Mouse (Mus musculus) limb, embryonic 15.5 days (tissue): Measurements from ENCODE around the gene Lrmda. TPM values are rescaled to one million over a fixed set of nuclear protein-coding genes. Genes with fewer than 3 reads are reported as not detected.

Experiments
- ATAC-seq: fragments of 200-750 bp; cut with Nextera tagmentation; 2 replicates; pipeline ENCODE4 v1.8.0; 2017; ENCODE audit warnings: low read depth, moderate TSS enrichment; ENCODE audit not compliant: insufficient number of reproducible peaks, low FRiP score, low TSS enrichment
- H3K27ac ChIP-seq: fragments of 300-500 bp; sonication (generic); 2 replicates; pipeline ENCODE4 v1.5.1; 2015; ENCODE audit warnings: moderate library complexity, mild to moderate bottlenecking, inconsistent platforms
- H3K27me3 ChIP-seq: fragments of 300-500 bp; sonication (generic); 2 replicates; pipeline ENCODE4 v1.6.1; 2015; ENCODE audit warnings: inconsistent platforms
- H3K36me3 ChIP-seq: fragments of 300-500 bp; sonication (generic); 2 replicates; pipeline ENCODE4 v1.6.1; 2015; ENCODE audit warnings: inconsistent platforms
- H3K4me1 ChIP-seq: fragments of 300-500 bp; sonication (generic); 2 replicates; pipeline ENCODE4 v1.6.1; 2015; ENCODE audit warnings: inconsistent platforms
- H3K4me2 ChIP-seq: fragments of 300-500 bp; sonication (generic); 2 replicates; pipeline ENCODE4 v1.6.1; 2015; ENCODE audit warnings: mild to moderate bottlenecking, inconsistent platforms
- H3K4me3 ChIP-seq: fragments of 300-500 bp; sonication (generic); 2 replicates; pipeline ENCODE4 v1.5.1; 2015; ENCODE audit warnings: mild to moderate bottlenecking, inconsistent platforms
- H3K9ac ChIP-seq: fragments of 300-500 bp; sonication (generic); 2 replicates; pipeline ENCODE4 v1.6.1; 2015; ENCODE audit warnings: inconsistent platforms
- H3K9me3 ChIP-seq: fragments of 300-500 bp; sonication (generic); 2 replicates; pipeline ENCODE4 v1.6.1; 2016; ENCODE audit warnings: inconsistent platforms
- WGBS: fragments of 180-500 bp; shearing (Covaris S2); methylation state at CpG from one replicate; pipeline ENCODE4 v1.1.7; 2015; 5-methylcytosine and 5-hydroxymethylcytosine counted together
- polyA plus RNA-seq: library from polyadenylated mRNA; unstranded; fragments of >200 nt; fragmentation: Nextera tagmentation; extraction: Ambion mirVana; gene quantifications from 2 replicates; pipeline ENCODE4 v1.2.1, GENCODE M21; 2015

Gene Lrmda
- polyA plus RNA-seq, 1 experiment from 2014 or later: 0.17 TPM

DNA sequence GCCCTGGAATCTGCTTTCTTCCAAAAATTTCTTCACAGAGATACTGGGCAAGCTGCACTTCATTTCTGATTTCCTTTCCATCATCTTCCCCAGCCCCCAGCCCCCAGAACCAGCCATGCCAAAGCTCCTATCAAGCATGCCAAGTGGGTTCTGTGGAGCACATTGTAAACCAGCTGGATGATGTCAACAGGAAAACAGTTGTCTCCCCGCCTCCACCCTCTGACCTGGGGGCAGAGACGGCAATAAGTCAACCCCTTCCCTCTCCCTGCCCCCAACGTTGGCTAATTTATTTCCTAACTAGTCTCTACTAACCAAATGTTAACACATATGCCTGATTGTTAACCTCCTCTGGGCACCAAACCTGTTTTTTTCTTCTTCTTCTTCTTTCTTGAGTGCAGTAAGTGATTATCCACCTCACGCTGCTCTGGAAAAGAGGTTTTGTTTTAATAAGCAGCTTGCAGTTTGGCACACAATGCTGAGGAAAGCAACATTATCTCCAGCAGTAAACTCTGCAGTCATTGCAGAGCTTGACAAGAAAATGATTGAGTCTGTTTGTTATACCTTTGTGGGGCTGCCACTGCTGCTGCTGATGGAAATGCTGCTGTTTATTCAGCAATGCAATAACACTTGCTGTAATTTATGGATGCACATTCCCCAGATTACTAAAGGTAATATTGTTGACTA lies 128.0 kb downstream of the Lrmda start:
- Histone ChIP-seq H3K27me3 (0 out of 2 replicates have a peak, but pooled peaks cover 4% of the 10 kb centered on the region), H3K4me3 (no peak overlapping the region), H3K36me3 (no peaks in the 10 kb centered on the region), H3K27ac (no peak overlapping the region), H3K9me3 (no peaks in the 10 kb centered on the region), H3K4me1 (peaks cover 17% of the 10 kb centered on the region), H3K4me2 (no peak overlapping the region), H3K9ac (no peak overlapping the region)
- no peak for ATAC-seq
- 14% methylated on average over 4 of the region's 4 CpGs for WGBS

DNA sequence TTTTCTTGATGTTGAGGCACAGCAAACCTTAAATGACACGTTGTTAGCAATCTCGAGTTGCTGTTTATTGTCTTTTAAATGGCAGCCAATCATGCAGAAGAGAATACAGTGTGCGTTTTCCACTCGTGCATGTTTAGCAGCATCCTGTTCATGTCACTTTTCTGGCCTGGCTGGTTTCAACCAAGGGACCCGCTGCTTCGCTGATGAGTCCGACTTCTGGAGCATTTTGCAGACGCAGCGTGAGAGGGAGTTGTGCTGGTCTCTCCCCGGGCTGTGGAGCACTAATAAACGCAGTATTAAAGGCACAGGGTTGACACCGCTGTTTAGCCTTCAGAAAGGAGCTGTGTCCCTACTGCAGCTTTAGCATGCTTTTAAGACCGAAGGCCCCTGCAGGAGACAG lies 133.2 kb downstream of the Lrmda start:
- H3K4me3 ChIP-seq: no peak overlapping the region
- 16% methylated on average over 13 of the region's 13 CpGs for WGBS

DNA sequence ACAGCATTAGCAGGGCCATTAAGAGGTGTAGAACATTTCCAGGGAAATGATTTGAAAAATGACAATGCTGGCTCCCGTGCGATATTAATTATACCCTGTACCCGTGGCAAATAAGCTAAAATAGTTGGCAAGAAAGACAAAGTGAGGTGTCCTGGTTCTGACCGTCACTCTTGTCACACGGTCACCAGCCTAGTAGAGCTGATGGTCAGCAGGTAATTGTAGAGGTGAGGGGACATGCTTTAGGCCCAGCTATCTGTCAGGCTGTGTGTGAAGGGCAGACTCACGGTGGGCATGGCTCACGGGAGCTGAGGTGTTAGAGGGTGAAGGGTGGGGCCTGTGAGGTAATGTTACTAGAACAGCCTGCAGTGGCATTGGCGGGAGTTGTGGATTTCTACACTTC lies 134.6 kb downstream of the Lrmda start:
- 48% methylated on average over 8 of the region's 8 CpGs for WGBS
- no peak for ATAC-seq
- Histone ChIP-seq H3K9me3 (no peaks in the 10 kb centered on the region), H3K4me2 (no peak overlapping the region), H3K27me3 (peaks cover 4% of the 10 kb centered on the region; the same call in 1 of the 2 replicates), H3K9ac (no peak overlapping the region), H3K27ac (no peak overlapping the region), H3K36me3 (no peaks in the 10 kb centered on the region), H3K4me1 (peaks cover 28% of the 10 kb centered on the region), H3K4me3 (no peak overlapping the region)

More for the DNA sequence above, 133.2 kb downstream of the Lrmda start:
- Histone ChIP-seq H3K4me2 (peak overlapping the region; percentile 1; the same call in 1 of the 2 replicates), H3K36me3 (no peaks in the 10 kb centered on the region), H3K27me3 (peaks cover 4% of the 10 kb centered on the region; the same call in 1 of the 2 replicates), H3K27ac (no peak overlapping the region), H3K9me3 (no peaks in the 10 kb centered on the region), H3K4me1 (peaks cover 29% of the 10 kb centered on the region), H3K9ac (no peak overlapping the region)
- no peak for ATAC-seq

DNA sequence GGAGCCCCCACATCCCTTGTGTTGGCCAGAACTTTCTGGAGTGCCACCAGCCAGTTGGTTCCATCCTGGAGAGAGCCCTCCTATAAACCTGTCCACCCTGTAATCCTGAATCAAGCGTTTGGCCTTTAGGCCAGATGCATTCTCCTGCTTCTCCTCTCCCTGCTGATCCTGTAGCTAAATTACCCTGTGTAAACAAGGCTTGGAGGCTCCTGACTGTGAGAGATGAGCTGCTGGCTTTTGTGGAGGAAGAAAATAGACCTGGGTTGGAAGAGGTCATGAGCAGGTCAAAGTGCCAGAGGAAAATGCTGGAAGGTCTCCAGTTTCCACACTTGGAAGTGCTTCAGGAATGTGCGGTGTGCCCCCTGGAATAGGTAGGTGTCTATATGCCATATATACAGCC lies 135.5 kb downstream of the Lrmda start:
- ATAC-seq: no peak
- H3K4me2 ChIP-seq: no peak overlapping the region
- H3K27ac ChIP-seq: no peak overlapping the region
- WGBS: 34% methylated on average over 2 of the region's 2 CpGs
- no peaks in the 10 kb centered on the region for H3K9me3 ChIP-seq
- H3K4me1 ChIP-seq: peaks cover 28% of the 10 kb centered on the region
- H3K9ac ChIP-seq: no peak overlapping the region
- H3K36me3 ChIP-seq: no peaks in the 10 kb centered on the region
- H3K27me3 ChIP-seq: peaks cover 4% of the 10 kb centered on the region; the same call in 1 of the 2 replicates
- H3K4me3 ChIP-seq: no peak overlapping the region

DNA sequence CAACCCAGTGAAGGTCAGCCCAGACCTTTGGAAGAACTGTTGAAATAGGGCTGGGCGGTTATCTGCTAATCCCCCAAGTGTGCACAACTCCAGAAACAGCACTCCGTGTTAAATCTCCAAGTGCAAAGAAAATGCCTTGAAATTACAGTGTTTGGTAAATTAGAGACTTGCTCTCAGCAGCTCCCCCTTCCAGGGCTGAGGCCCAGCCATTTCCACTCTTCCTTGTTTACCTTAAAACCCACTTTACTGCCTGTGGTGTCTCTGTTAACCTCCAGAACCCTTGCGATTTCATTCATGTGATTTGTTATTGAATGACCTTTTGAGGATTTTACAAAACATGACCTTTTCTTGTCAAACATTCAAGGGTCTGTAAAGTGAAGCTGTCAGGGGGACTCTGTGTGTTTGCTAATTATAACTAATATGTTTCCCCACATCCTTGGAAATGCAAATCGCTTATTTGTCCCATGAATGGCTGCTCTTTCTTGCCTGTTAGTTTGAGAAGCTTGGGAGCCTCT lies 136.1 kb downstream of the Lrmda start:
- ATAC-seq: no peak
- peaks cover 3% of the 10 kb centered on the region; the same call in 1 of the 2 replicates for H3K27me3 ChIP-seq
- 52% methylated on average over 4 of the region's 4 CpGs for WGBS

DNA sequence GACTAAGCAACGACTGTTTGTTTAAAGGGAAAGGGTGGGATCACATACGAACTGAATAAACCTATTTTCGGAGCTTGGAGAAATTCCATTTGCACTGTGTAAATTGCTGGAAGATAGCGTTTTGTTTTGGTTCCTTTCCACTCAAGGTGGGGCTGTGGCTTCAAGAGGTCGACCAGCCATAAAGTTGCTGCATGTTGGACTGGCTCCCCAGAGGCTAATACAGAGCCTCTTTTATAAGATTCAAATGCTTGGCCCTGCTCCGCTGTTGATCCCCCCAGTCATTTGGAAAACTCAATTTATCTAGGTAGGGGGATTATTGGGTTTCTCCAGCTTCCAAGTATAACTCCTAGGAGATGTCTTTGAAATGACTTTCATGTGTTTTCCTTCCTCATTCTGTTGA lies 137.5 kb downstream of the Lrmda start:
- Histone ChIP-seq H3K36me3 (no peaks in the 10 kb centered on the region), H3K4me2 (no peak overlapping the region), H3K4me1 (peaks cover 24% of the 10 kb centered on the region), H3K27ac (no peak overlapping the region), H3K27me3 (no peaks in the 10 kb centered on the region; the same call in 1 of the 2 replicates), H3K4me3 (no peak overlapping the region), H3K9ac (no peak overlapping the region), H3K9me3 (no peaks in the 10 kb centered on the region)
- 29% methylated on average over 6 of the region's 6 CpGs for WGBS
- ATAC-seq: peak; percentile 65; the same call in 1 of the 2 replicates

More for the DNA sequence above, 136.1 kb downstream of the Lrmda start:
- Histone ChIP-seq H3K4me1 (peaks cover 28% of the 10 kb centered on the region), H3K4me3 (no peak overlapping the region), H3K27ac (0 out of 2 replicates have a peak overlapping the region, but pooled peaks have one; percentile 22), H3K4me2 (no peak overlapping the region), H3K36me3 (no peaks in the 10 kb centered on the region), H3K9ac (no peak overlapping the region), H3K9me3 (no peaks in the 10 kb centered on the region)

DNA sequence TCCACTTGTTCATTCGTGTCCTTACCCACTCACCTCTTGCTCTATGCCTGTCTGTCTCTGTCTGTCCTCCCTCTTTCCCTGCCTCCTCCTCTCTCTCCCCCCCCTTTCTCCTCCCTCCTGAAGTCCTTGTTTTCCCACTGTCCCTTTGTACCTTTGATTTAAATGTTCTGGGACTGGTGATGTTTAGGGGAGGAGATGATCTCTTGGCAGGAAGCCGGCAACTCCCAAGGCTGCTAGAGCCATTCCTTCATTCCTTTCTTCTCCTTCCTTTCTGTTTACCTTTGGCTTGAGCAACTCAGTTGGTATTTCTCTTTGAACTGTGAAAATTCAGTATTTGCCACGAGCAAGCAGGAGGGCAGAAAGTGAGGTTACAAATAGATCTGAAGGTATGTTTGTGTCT lies 141.9 kb downstream of the Lrmda start:
- WGBS: 36% methylated on average over 3 of the region's 3 CpGs
- Histone ChIP-seq H3K36me3 (no peaks in the 10 kb centered on the region), H3K27ac (no peak overlapping the region), H3K4me2 (no peak overlapping the region), H3K9ac (no peak overlapping the region), H3K4me1 (peaks cover 7% of the 10 kb centered on the region; the same call in 1 of the 2 replicates), H3K9me3 (no peaks in the 10 kb centered on the region), H3K4me3 (no peak overlapping the region), H3K27me3 (0 out of 2 replicates have a peak, but pooled peaks cover 3% of the 10 kb centered on the region)
- ATAC-seq: no peak

DNA sequence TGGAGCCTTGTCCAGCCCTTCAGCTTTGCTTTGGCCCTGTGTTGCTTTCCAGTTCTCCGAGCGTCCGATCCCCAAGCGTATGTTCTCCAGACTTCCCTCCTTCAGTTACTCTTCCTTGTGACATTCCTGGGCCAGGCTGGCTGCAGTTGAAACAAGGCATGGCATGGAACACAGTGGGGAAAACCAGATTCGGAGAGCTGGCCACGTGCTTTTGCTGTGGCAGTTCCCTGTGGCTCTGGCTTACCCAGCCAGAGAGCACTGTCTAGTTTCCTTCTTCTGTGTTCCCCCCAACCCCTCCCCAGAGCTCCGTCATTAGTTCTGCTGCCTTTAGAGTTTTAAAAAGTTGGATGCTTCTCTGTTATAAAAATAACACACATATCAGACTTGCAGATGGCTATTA lies 147.8 kb downstream of the Lrmda start:
- Histone ChIP-seq H3K27ac (peak overlapping the region; percentile 59; the same call in 1 of the 2 replicates), H3K27me3 (peaks cover 17% of the 10 kb centered on the region), H3K4me3 (no peak overlapping the region), H3K4me2 (peak overlapping the region; percentile 27; the same call in 1 of the 2 replicates), H3K9ac (no peak overlapping the region), H3K36me3 (no peaks in the 10 kb centered on the region), H3K9me3 (no peaks in the 10 kb centered on the region), H3K4me1 (peaks cover 24% of the 10 kb centered on the region)
- WGBS: 15% methylated on average over 7 of the region's 7 CpGs
- no peak for ATAC-seq

DNA sequence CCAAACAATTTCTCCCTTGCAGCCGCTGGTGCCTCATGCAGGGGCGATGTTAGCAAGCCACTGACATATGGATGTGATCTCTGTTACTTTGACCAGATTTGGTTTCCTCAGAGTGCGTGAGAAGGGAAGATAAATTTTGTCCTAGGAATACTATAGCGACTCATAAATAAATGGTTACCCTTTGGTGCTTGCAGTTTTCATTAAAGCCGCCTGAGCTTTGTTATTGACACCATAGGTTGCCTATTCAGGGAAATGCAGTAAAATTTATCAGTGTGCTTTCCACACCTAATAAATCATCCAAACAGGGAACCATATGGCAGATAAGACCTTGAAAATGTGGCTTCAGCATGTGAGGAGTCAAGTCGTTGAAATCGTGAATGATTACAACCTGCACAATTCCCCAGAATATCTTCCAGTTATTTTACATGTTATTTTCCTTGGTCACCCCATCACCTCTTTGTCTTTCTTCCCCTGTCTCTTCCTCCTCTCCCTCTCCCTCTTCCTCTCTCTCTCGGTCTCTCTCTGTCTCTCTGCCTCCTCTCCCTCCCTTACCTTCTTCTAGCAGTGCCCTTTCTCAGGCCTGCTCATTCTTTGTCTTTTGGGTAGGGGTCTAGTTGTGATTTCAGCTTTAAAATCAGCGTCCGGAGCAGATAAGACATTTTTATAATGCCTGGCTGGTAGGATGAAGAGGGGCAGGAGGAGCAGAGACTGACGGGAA lies 148.7 kb downstream of the Lrmda start:
- H3K4me3 ChIP-seq: no peak overlapping the region

DNA sequence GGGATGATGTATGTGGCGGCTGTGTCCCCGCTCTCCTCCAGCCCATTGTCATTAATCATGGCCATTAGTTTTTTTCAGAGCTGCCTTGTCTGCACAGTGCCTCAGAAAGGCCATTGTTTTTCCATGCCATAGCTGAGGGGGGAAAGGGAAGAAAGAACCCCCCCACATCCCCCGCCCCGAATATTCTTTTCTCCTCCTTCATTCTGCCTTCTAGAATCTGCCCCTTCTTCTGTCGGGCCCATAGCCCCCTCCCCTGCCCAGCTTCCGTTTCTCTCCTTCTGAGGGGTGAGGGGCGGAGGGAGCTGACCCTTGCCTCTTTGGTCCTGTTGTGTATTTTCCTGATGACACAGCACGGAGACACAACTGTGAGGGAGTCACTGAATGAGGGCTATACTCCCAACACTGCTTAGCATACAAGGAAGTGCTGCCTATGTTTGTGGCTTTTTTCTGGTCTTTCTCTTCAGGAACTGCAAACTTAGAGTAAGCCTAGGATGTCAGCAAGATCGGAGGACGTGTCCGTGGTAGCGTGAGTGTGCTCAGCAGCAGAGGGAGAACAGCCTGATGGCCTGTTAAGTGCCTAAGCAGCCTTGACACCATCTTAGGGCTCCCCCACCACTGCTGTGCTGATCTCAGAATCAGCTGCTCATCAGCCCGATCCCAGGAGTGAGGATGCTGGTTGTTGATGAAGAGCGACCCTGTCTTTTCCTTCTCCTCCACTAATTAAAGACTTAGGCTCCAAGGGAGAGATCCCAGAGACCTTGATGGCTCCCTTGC lies 149.5 kb downstream of the Lrmda start:
- Histone ChIP-seq H3K4me1 (peaks cover 21% of the 10 kb centered on the region), H3K4me3 (no peak overlapping the region), H3K4me2 (no peak overlapping the region), H3K9me3 (no peaks in the 10 kb centered on the region), H3K36me3 (no peaks in the 10 kb centered on the region), H3K9ac (no peak overlapping the region), H3K27ac (no peak overlapping the region), H3K27me3 (peaks cover 17% of the 10 kb centered on the region)
- 43% methylated on average over 14 of the region's 14 CpGs for WGBS
- ATAC-seq: no peak

More for the DNA sequence above, 148.7 kb downstream of the Lrmda start:
- Histone ChIP-seq H3K27ac (no peak overlapping the region), H3K4me2 (no peak overlapping the region), H3K4me1 (peaks cover 21% of the 10 kb centered on the region), H3K27me3 (peaks cover 20% of the 10 kb centered on the region), H3K9ac (no peak overlapping the region), H3K9me3 (no peaks in the 10 kb centered on the region), H3K36me3 (no peaks in the 10 kb centered on the region)
- ATAC-seq: no peak
- 18% methylated on average over 11 of the region's 11 CpGs for WGBS

DNA sequence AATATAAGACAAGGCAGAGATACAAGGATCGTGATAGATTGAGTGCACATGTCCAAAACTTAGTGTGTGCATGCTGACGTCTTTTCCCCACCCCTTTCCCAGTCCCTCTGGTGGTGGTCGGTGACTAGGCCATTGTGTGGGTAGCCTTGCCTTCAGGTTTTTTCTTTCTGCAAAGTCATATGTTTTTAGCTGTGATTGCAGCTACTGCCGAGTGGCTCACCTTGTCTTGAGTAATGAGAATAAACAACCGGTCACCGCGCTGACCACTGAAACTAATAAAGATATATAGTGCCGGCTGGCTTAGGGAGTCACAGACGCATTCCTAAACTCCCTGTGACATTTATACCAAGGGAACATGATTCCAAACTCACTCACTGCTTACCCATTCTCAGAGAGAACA lies 155.2 kb downstream of the Lrmda start:
- 29% methylated on average over 9 of the region's 9 CpGs for WGBS

More for the DNA sequence above, 155.2 kb downstream of the Lrmda start:
- Histone ChIP-seq H3K27me3 (0 out of 2 replicates have a peak, but pooled peaks cover 3% of the 10 kb centered on the region), H3K36me3 (no peaks in the 10 kb centered on the region), H3K9ac (no peak overlapping the region), H3K27ac (no peak overlapping the region), H3K4me3 (no peak overlapping the region), H3K9me3 (no peaks in the 10 kb centered on the region), H3K4me2 (no peak overlapping the region), H3K4me1 (no peaks in the 10 kb centered on the region)
- ATAC-seq: no peak
